Mouse (Mus musculus): Measurements from ENCODE around the gene Castor1. TPM values are rescaled to one million over a fixed set of nuclear protein-coding genes. Genes with fewer than 3 reads are reported as not detected.
A peak's percentile ranks its signal among the peaks of the same experiment; 100 is the strongest.

Castor1 gene
- polyA plus RNA-seq, 1 experiment from 2014 or later: 1.7 TPM

DNA sequence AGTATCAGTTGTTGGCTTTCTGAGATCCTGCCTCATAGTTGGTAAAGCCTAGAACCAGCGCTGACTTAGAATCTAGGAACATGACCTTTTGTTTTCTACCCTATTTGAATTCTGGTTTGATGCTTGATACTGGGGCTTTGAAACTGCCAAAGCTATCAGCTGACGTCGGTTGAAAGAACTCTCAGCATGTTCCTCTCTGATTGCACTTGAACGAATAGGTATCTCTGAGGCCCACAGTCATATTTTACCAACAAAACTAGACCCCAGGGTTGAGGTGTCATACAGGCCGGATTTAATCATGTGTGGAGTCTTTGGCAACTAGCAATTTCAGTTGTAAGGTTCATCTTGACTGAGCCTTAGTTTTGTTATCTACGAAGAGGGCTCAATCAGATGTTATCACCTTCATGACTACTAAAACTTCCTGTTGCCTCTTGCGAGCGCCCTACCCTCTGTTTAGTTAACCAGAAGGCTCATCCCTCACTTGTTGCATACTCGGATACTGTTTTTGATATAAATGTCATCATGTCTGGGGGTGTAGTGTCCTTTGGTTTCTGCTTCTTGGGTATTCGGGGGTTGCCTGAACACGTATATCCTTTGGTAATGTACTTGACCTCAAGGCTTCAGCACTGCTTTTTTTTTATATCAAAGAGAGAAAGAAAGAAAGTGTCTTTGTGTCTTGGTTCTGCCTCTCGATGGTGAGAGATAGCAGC is 14.9 kb upstream of the Castor1 start:
- Histone ChIP-seq H3K9ac (ENCODE audit: low read depth, low read length) (no peak overlapping the region), H3K27me3 (ENCODE audit: control insufficient read depth, insufficient read depth, low read depth, low read length) (no peaks in the 10 kb centered on the region), H3K4me1 (ENCODE audit: control insufficient read depth, low read depth, low read length) (peaks cover 2% of the 10 kb centered on the region; the same call in 1 of the 2 replicates), H3K36me3 (ENCODE audit: control insufficient read depth, insufficient read depth) (no peaks in the 10 kb centered on the region), H3K4me3 (ENCODE audit: low read depth, low read length) (no peak overlapping the region), H3K4me2 (ENCODE audit: low read depth, low read length) (no peak overlapping the region), H3K9me3 (replicated peaks; ENCODE audit: control insufficient read depth, low read length) (no peaks in the 10 kb centered on the region), H3K27ac (ENCODE audit: low read length) (no peak overlapping the region)
- WGBS (ENCODE audit: insufficient replicate concordance): 36% methylated on average over 12 of the region's 12 CpGs
- ATAC-seq (ENCODE audit: low read depth): no peak

DNA sequence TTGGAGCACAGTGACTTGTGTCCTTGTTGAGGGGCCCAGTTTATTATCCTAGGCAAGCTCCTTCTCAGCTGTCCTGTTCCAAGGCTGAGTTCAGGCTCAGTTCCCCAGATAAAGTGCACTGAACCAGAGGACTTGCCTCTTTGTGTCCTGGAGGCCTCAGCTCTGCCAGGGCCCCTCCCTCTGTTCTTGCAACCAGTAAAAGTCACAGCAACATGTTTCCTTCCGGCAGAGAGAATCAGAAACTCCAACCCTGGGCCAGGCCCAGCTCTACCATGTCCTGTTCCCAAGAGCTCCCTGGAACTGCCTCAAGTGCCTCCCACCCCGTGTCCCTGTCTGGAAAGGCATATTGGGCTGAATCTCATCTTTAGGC is 14.3 kb upstream of the Castor1 start:
- H3K27me3 ChIP-seq (ENCODE audit: control insufficient read depth, insufficient read depth, low read depth, low read length): no peaks in the 10 kb centered on the region
- no peak overlapping the region for H3K4me3 ChIP-seq (ENCODE audit: low read depth, low read length)
- H3K9ac ChIP-seq (ENCODE audit: low read depth, low read length): no peak overlapping the region
- H3K4me1 ChIP-seq (ENCODE audit: control insufficient read depth, low read depth, low read length): peaks cover 2% of the 10 kb centered on the region; the same call in 1 of the 2 replicates
- no peaks in the 10 kb centered on the region for H3K9me3 ChIP-seq (replicated peaks; ENCODE audit: control insufficient read depth, low read length)
- ATAC-seq (ENCODE audit: low read depth): 0 out of 2 replicates have a peak, but pooled peaks have one; percentile 51
- no peaks in the 10 kb centered on the region for H3K36me3 ChIP-seq (ENCODE audit: control insufficient read depth, insufficient read depth)
- no peak overlapping the region for H3K27ac ChIP-seq (ENCODE audit: low read length)
- no peak overlapping the region for H3K4me2 ChIP-seq (ENCODE audit: low read depth, low read length)
- 34% methylated on average over 2 of the region's 2 CpGs for WGBS (ENCODE audit: insufficient replicate concordance)

DNA sequence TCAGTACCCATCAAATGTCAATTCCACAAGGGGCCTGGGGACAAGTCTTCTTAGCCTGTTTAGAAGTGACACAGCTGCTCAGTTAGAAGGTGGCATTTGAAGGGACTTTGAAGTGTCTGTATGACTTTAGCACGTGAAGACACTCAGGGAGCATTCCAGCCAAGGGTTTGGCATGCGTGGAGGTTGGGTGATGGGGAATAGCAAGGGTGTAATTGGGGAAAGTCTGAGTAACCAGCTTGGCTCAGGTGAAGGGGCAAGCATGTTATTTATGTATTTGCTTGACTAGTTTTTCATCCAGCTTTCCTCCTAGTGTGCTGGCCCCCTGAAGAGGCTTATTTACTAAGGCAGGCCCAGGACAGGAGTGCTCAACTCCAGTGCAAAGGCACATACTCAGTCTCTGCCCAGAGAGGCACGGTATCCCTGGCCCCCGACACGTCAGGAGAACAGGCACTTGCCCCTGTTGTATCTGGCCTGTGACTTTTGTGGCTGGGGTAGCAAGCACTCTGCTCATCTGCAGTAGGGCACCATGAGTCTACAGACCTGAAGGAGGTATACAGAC is 12.8 kb upstream of the Castor1 start:
- Histone ChIP-seq H3K9ac (ENCODE audit: low read depth, low read length) (no peak overlapping the region), H3K27me3 (ENCODE audit: control insufficient read depth, insufficient read depth, low read depth, low read length) (no peaks in the 10 kb centered on the region), H3K4me1 (ENCODE audit: control insufficient read depth, low read depth, low read length) (peaks cover 2% of the 10 kb centered on the region; the same call in 1 of the 2 replicates), H3K9me3 (replicated peaks; ENCODE audit: control insufficient read depth, low read length) (no peaks in the 10 kb centered on the region), H3K36me3 (ENCODE audit: control insufficient read depth, insufficient read depth) (no peaks in the 10 kb centered on the region), H3K4me3 (ENCODE audit: low read depth, low read length) (no peak overlapping the region), H3K4me2 (ENCODE audit: low read depth, low read length) (no peak overlapping the region), H3K27ac (ENCODE audit: low read length) (no peak overlapping the region)
- WGBS (ENCODE audit: insufficient replicate concordance): 82% methylated on average over 5 of the region's 5 CpGs
- ATAC-seq (ENCODE audit: low read depth): no peak

GRCm38 (mm10) chr11:4205951-4206350 is 12.1 kb upstream of the Castor1 start:
- no peak overlapping the region for H3K9ac ChIP-seq (ENCODE audit: low read depth, low read length)
- no peaks in the 10 kb centered on the region for H3K9me3 ChIP-seq (replicated peaks; ENCODE audit: control insufficient read depth, low read length)
- peaks cover 2% of the 10 kb centered on the region; the same call in 1 of the 2 replicates for H3K4me1 ChIP-seq (ENCODE audit: control insufficient read depth, low read depth, low read length)
- H3K36me3 ChIP-seq (ENCODE audit: control insufficient read depth, insufficient read depth): no peaks in the 10 kb centered on the region
- no peak overlapping the region for H3K27ac ChIP-seq (ENCODE audit: low read length)
- ATAC-seq (ENCODE audit: low read depth): no peak
- H3K4me3 ChIP-seq (ENCODE audit: low read depth, low read length): no peak overlapping the region
- WGBS (ENCODE audit: insufficient replicate concordance): 79% methylated on average over 7 of the region's 7 CpGs
- no peak overlapping the region for H3K4me2 ChIP-seq (ENCODE audit: low read depth, low read length)
- no peaks in the 10 kb centered on the region for H3K27me3 ChIP-seq (ENCODE audit: control insufficient read depth, insufficient read depth, low read depth, low read length)

GRCm38 (mm10) chr11:4206563-4206962 is 11.5 kb upstream of the Castor1 start:
- peaks cover 2% of the 10 kb centered on the region; the same call in 1 of the 2 replicates for H3K4me1 ChIP-seq (ENCODE audit: control insufficient read depth, low read depth, low read length)
- no peak for ATAC-seq (ENCODE audit: low read depth)
- H3K27ac ChIP-seq (ENCODE audit: low read length): no peak overlapping the region
- H3K9me3 ChIP-seq (replicated peaks; ENCODE audit: control insufficient read depth, low read length): no peaks in the 10 kb centered on the region
- H3K9ac ChIP-seq (ENCODE audit: low read depth, low read length): no peak overlapping the region
- no peak overlapping the region for H3K4me3 ChIP-seq (ENCODE audit: low read depth, low read length)
- no peaks in the 10 kb centered on the region for H3K36me3 ChIP-seq (ENCODE audit: control insufficient read depth, insufficient read depth)
- WGBS (ENCODE audit: insufficient replicate concordance): 15% methylated on average over 6 of the region's 6 CpGs
- no peak overlapping the region for H3K4me2 ChIP-seq (ENCODE audit: low read depth, low read length)
- H3K27me3 ChIP-seq (ENCODE audit: control insufficient read depth, insufficient read depth, low read depth, low read length): no peaks in the 10 kb centered on the region

- Histone ChIP-seq H3K36me3 (ENCODE audit: control insufficient read depth, insufficient read depth) (no peaks in the 10 kb centered on the region), H3K9ac (ENCODE audit: low read depth, low read length) (no peak overlapping the region), H3K27ac (ENCODE audit: low read length) (no peak overlapping the region), H3K27me3 (ENCODE audit: control insufficient read depth, insufficient read depth, low read depth, low read length) (no peaks in the 10 kb centered on the region), H3K4me3 (ENCODE audit: low read depth, low read length) (no peak overlapping the region), H3K4me2 (ENCODE audit: low read depth, low read length) (no peak overlapping the region), H3K9me3 (replicated peaks; ENCODE audit: control insufficient read depth, low read length) (no peaks in the 10 kb centered on the region), H3K4me1 (ENCODE audit: control insufficient read depth, low read depth, low read length) (peaks cover 2% of the 10 kb centered on the region; the same call in 1 of the 2 replicates)
- 79% methylated on average over 9 of the region's 9 CpGs for WGBS (ENCODE audit: insufficient replicate concordance)
- no peak for ATAC-seq (ENCODE audit: low read depth)
Observed at GRCm38 (mm10) chr11:4207655-4208054, 10.4 kb upstream of the Castor1 start.

DNA sequence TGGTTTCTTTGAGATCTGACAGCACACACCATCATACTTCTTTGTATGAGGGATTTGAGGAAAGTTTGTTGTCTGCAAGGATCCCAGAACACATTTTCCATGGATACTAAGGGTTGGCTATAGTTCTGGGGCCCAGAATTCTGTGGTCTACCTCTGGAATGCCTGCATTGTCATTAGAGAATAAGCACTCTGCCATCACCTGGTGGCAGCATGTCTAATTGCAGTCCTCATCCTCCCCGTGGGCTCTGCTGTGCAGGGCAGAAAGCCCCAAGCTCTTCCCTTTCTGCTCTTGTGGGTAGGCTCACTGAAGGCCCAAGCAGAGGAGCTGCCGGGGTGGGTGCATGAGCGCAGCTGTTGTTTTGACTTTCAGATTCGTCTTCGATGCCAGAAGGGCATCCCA is 8.5 kb upstream of the Castor1 start:
- WGBS (ENCODE audit: insufficient replicate concordance): 56% methylated on average over 5 of the region's 5 CpGs
- no peak for ATAC-seq (ENCODE audit: low read depth)
- Histone ChIP-seq H3K27me3 (ENCODE audit: control insufficient read depth, insufficient read depth, low read depth, low read length) (no peaks in the 10 kb centered on the region), H3K4me1 (ENCODE audit: control insufficient read depth, low read depth, low read length) (no peaks in the 10 kb centered on the region), H3K9ac (ENCODE audit: low read depth, low read length) (no peak overlapping the region), H3K4me2 (ENCODE audit: low read depth, low read length) (no peak overlapping the region), H3K4me3 (ENCODE audit: low read depth, low read length) (no peak overlapping the region), H3K9me3 (replicated peaks; ENCODE audit: control insufficient read depth, low read length) (no peaks in the 10 kb centered on the region), H3K27ac (ENCODE audit: low read length) (no peak overlapping the region), H3K36me3 (ENCODE audit: control insufficient read depth, insufficient read depth) (no peaks in the 10 kb centered on the region)

- Histone ChIP-seq H3K36me3 (ENCODE audit: control insufficient read depth, insufficient read depth) (no peaks in the 10 kb centered on the region), H3K4me3 (ENCODE audit: low read depth, low read length) (no peak overlapping the region), H3K4me1 (ENCODE audit: control insufficient read depth, low read depth, low read length) (no peaks in the 10 kb centered on the region), H3K27me3 (ENCODE audit: control insufficient read depth, insufficient read depth, low read depth, low read length) (no peaks in the 10 kb centered on the region), H3K9me3 (replicated peaks; ENCODE audit: control insufficient read depth, low read length) (no peaks in the 10 kb centered on the region), H3K9ac (ENCODE audit: low read depth, low read length) (no peak overlapping the region), H3K27ac (ENCODE audit: low read length) (no peak overlapping the region), H3K4me2 (ENCODE audit: low read depth, low read length) (no peak overlapping the region)
- WGBS (ENCODE audit: insufficient replicate concordance): 57% methylated on average over 1 of the region's 1 CpGs
- ATAC-seq (ENCODE audit: low read depth): no peak
Observed at GRCm38 (mm10) chr11:4210786-4211185, 7.2 kb upstream of the Castor1 start.

- 84% methylated on average over 10 of the region's 10 CpGs for WGBS (ENCODE audit: insufficient replicate concordance)
- no peak for ATAC-seq (ENCODE audit: low read depth)
- Histone ChIP-seq H3K9ac (ENCODE audit: low read depth, low read length) (no peak overlapping the region), H3K27ac (ENCODE audit: low read length) (no peak overlapping the region), H3K36me3 (ENCODE audit: control insufficient read depth, insufficient read depth) (no peaks in the 10 kb centered on the region), H3K4me3 (ENCODE audit: low read depth, low read length) (no peak overlapping the region), H3K9me3 (replicated peaks; ENCODE audit: control insufficient read depth, low read length) (no peaks in the 10 kb centered on the region), H3K27me3 (ENCODE audit: control insufficient read depth, insufficient read depth, low read depth, low read length) (no peaks in the 10 kb centered on the region), H3K4me2 (ENCODE audit: low read depth, low read length) (no peak overlapping the region), H3K4me1 (ENCODE audit: control insufficient read depth, low read depth, low read length) (peaks cover 6% of the 10 kb centered on the region)
Observed at GRCm38 (mm10) chr11:4213107-4213506, 4.9 kb upstream of the Castor1 start.

Measured in liver, embryonic 16.5 days (tissue).